Mouse (Mus musculus): ENCODE results near the gene Ddx54. TPM values are rescaled to one million over a fixed set of nuclear protein-coding genes. Genes with fewer than 3 reads are reported as not detected.

Gene Ddx54
- polyA plus RNA-seq, 2 experiments, result 9.9 to 12.4 TPM

DNA sequence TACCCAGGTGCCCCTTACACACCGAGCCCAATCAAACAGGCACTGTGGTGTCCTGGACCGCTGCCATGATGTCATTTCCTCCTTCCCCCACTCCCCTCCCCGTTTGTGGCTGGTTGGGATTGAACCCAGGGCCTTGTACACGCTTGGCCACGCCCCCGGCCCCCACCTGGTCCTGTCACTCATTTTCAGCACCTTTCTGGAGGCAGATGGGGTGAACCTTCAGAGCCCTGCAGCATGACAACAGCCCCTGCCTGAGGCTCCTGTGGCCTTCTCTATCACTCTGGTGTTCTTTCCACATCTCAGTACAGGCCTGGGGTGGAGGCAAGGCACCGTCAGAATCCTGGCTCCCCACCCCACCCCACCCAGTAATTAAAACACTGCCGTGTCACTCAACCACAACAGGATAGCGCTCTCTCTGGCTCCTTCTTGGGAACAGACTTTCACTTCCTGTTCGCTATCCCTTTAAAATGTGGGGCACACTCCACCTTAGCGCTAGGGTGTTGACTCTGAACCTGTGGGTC is 35.7 kb upstream of the Ddx54 start:
- no peaks in the 10 kb centered on the region for H3K27me3 ChIP-seq (ENCODE audit: control insufficient read depth, insufficient read depth, low read length)
- TF ChIP-seq CTCF (IDR thresholded peaks at IDR 0.05; ENCODE audit: low read depth) (no peak), EP300 (IDR thresholded peaks at IDR 0.05; ENCODE audit: low read depth) (no peak)
- H3K27ac ChIP-seq, result peak overlapping the region; percentile 98
- peaks cover 29 to 34% of the 10 kb centered on the region in 2 experiments for H3K4me1 ChIP-seq (replicated peaks; ENCODE audit: control insufficient read depth in 2 of 2, insufficient read depth in 2 of 2, low read length in 1 of 2)
- 42% methylated on average over 11 of the region's 11 CpGs for WGBS (ENCODE audit: insufficient replicate concordance)
- H3K9ac ChIP-seq (replicated peaks), result peak overlapping the region; percentile 53
- H3K4me2 ChIP-seq (ENCODE audit: low read depth), result peak overlapping the region; percentile 78
- H3K4me3 ChIP-seq (ENCODE audit: insufficient read depth in 1 of 2, low read depth in 2 of 2, low read length in 2 of 2), result 0 out of 4 replicates have a peak overlapping the region, but pooled peaks of 1 of the 2 experiments have one; percentile 26
- ATAC-seq (ENCODE audit: insufficient read depth) (peak; percentile 78), DNase-seq (ENCODE audit: low read depth in 3 of 3, low spot score in 3 of 3) (no peak)
- H3K36me3 ChIP-seq (replicated peaks; ENCODE audit: control insufficient read depth, insufficient read depth, low read depth), result peaks cover 12% of the 10 kb centered on the region
- no peaks in the 10 kb centered on the region for H3K9me3 ChIP-seq (ENCODE audit: control insufficient read depth, low read length)

DNA sequence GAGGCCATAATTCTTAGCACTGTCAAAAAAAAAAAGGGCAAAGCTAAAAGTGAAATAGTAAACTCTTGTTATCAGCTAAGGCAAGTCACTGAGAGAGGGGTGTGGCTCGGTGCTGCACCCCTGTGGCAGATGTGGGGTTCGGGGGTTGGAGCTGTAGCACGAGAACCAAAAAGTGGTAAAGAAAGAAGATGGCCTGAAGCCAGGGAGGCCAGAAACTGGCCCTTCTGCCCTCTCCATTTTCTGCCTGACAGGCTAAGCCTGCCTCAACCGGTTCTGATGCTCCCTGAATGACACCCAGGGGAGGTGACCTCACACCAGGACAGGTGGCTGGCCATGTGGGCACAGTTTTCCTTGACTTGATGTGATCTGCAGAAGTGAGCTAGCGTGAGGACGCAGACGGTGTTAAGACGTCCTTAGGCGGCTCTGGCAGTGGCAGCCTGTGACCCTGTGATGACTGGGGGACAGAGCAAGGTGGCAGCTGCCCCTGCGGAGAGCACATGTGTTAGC is 34.6 kb upstream of the Ddx54 start:
- Histone ChIP-seq H3K27me3 (ENCODE audit: control insufficient read depth, insufficient read depth, low read length) (no peaks in the 10 kb centered on the region), H3K9ac (replicated peaks) (peak overlapping the region; percentile 69), H3K4me1 (replicated peaks; ENCODE audit: control insufficient read depth in 2 of 2, insufficient read depth in 2 of 2, low read length in 1 of 2) (peaks cover 29 to 34% of the 10 kb centered on the region in 2 experiments), H3K4me3 (ENCODE audit: insufficient read depth in 1 of 2, low read depth in 2 of 2, low read length in 2 of 2) (peak overlapping the region in 1 of 2 experiments; percentile 39; a peak in 3 of 4 replicates), H3K4me2 (ENCODE audit: low read depth) (peak overlapping the region; percentile 78), H3K36me3 (replicated peaks; ENCODE audit: control insufficient read depth, insufficient read depth, low read depth) (peaks cover 23% of the 10 kb centered on the region), H3K27ac (peak overlapping the region; percentile 98), H3K9me3 (ENCODE audit: control insufficient read depth, low read length) (no peaks in the 10 kb centered on the region)
- 21% methylated on average over 10 of the region's 10 CpGs for WGBS (ENCODE audit: insufficient replicate concordance)
- peak; percentile 78 for ATAC-seq (ENCODE audit: insufficient read depth)
- peak; percentile 81 for TF ChIP-seq CTCF (IDR thresholded peaks at IDR 0.05; ENCODE audit: low read depth)
- peak; percentile 49; the same call in 1 of the 2 replicates for TF ChIP-seq EP300 (IDR thresholded peaks at IDR 0.05; ENCODE audit: low read depth)
- peak in 2 of 3 experiments; percentile 70 to 71 for DNase-seq (ENCODE audit: low read depth in 3 of 3, low spot score in 3 of 3)

DNA sequence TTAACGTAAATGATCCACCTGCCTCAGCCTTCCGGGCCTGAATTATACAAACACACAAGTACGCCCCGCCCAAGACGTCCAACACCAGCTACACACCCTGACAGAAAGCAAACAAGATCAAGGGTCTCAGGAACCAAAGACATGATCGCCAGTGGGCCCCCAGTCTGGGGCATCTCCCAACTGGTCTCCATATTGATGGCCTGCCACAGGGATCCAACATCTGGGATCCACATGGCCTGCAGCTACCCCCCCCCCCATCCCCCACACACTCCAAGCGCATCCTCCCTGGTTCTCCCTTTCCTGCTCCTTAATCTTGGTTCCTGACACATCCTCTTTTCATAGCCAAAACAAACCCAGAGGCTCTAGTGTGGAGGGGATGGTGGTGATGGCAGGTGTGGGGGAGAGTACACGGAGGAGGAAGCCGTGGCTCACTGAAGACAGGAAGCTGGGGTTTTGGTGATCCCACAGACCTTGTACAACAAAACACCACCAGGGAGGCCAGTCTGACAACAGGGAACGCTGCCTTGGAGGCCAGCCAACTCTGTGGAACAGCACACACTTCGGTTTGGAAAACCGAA is 33.9 kb upstream of the Ddx54 start:
- WGBS (ENCODE audit: insufficient replicate concordance), result 22% methylated on average over 12 of the region's 12 CpGs
- TF ChIP-seq CTCF (IDR thresholded peaks at IDR 0.05; ENCODE audit: low read depth), result no peak
- no peak for TF ChIP-seq EP300 (IDR thresholded peaks at IDR 0.05; ENCODE audit: low read depth)
- H3K9me3 ChIP-seq (ENCODE audit: control insufficient read depth, low read length), result no peaks in the 10 kb centered on the region
- no peaks in the 10 kb centered on the region for H3K27me3 ChIP-seq (ENCODE audit: control insufficient read depth, insufficient read depth, low read length)
- H3K27ac ChIP-seq, result peak overlapping the region; percentile 98
- peaks cover 29% of the 10 kb centered on the region for H3K36me3 ChIP-seq (replicated peaks; ENCODE audit: control insufficient read depth, insufficient read depth, low read depth)
- ATAC-seq (ENCODE audit: insufficient read depth), result peak; percentile 41; the same call in 1 of the 2 replicates
- peak overlapping the region; percentile 78 for H3K4me2 ChIP-seq (ENCODE audit: low read depth)
- H3K4me1 ChIP-seq (replicated peaks; ENCODE audit: control insufficient read depth in 2 of 2, insufficient read depth in 2 of 2, low read length in 1 of 2), result peaks cover 29 to 34% of the 10 kb centered on the region in 2 experiments
- peak overlapping the region; percentile 69 for H3K9ac ChIP-seq (replicated peaks)
- no peak for DNase-seq (ENCODE audit: low read depth in 3 of 3, low spot score in 3 of 3)
- H3K4me3 ChIP-seq (ENCODE audit: insufficient read depth in 1 of 2, low read depth in 2 of 2, low read length in 2 of 2), result peak overlapping the region in 1 of 2 experiments; percentile 39; a peak in 2 of 4 replicates

DNA sequence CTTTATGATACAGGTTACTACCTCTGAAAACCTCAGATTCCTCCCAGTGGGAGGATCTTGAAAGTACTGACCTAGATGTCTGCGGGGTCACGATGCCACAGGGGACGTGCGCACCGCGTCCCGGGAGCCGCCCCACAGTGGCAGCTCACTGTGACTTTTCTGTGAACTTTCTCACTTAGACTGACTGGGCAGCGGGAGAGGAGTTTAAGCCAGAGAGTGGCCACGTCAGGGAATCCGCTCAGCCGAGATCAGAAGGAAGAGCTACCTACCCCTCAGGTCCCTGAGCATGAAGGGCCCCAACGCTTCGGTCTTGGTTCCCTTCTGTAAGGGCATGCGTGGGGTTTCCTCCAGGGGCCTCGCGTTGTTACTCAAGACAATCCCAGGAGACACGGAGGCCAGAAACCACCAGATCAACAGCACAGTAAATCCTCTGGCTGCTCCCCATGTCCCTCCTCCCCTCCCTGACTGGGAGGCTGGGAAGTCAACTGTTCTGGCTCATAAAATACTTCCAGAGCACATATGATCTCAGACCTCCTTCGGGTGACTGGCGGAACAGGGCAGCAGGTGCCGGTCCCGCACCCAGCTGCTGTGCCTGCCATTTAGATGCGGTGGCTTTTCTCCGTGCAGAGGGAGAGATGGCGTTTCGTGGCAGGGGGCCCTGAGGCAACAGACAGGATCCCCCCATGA is 33.2 kb upstream of the Ddx54 start:
- no peak for TF ChIP-seq EP300 (IDR thresholded peaks at IDR 0.05; ENCODE audit: low read depth)
- no peak for TF ChIP-seq CTCF (IDR thresholded peaks at IDR 0.05; ENCODE audit: low read depth)
- H3K9me3 ChIP-seq (ENCODE audit: control insufficient read depth, low read length), result no peaks in the 10 kb centered on the region
- ATAC-seq (ENCODE audit: insufficient read depth) (no peak), DNase-seq (ENCODE audit: low read depth in 3 of 3, low spot score in 3 of 3) (no peak)
- H3K36me3 ChIP-seq (replicated peaks; ENCODE audit: control insufficient read depth, insufficient read depth, low read depth), result peaks cover 36% of the 10 kb centered on the region
- H3K4me1 ChIP-seq (replicated peaks; ENCODE audit: control insufficient read depth in 2 of 2, insufficient read depth in 2 of 2, low read length in 1 of 2), result peaks cover 29 to 34% of the 10 kb centered on the region in 2 experiments
- peak overlapping the region; percentile 78 for H3K4me2 ChIP-seq (ENCODE audit: low read depth)
- H3K9ac ChIP-seq (replicated peaks), result peak overlapping the region; percentile 69
- WGBS (ENCODE audit: insufficient replicate concordance), result 55% methylated on average over 26 of the region's 26 CpGs
- no peaks in the 10 kb centered on the region for H3K27me3 ChIP-seq (ENCODE audit: control insufficient read depth, insufficient read depth, low read length)
- H3K4me3 ChIP-seq (ENCODE audit: insufficient read depth in 1 of 2, low read depth in 2 of 2, low read length in 2 of 2), result no peak overlapping the region
- H3K27ac ChIP-seq, result peak overlapping the region; percentile 98

Data from liver, embryonic 14.5 days (tissue).